Mouse (Mus musculus): ENCODE results near the gene Creb3.
"Not testable (repeated sequence)": the region's sequence is repeated elsewhere in the genome, so short reads cannot be mapped to it uniquely, and the experiment has no call there.

GRCm38 (mm10) chr4:43596597-43596996 lies 34.5 kb downstream of the Creb3 start:
- TF ChIP-seq CTCF (IDR thresholded peaks at IDR 0.05; ENCODE audit: borderline replicate concordance, insufficient read depth, low read length); POLR2A (IDR thresholded peaks at IDR 0.05; ENCODE audit: low read depth, low read length): not testable (repeated sequence)

All from embryonic fibroblast, embryonic 13.5 days (primary cell).